Mouse (Mus musculus) testis, adult 2 months (tissue): Measurements from ENCODE around the gene Kif7. TPM values are rescaled to one million over a fixed set of nuclear protein-coding genes. Genes with fewer than 3 reads are reported as not detected.

Experiments used
- H3K27ac ChIP-seq: fragments of 200-500 bp; 2 replicates; pipeline ENCODE4 v1.5.1; 2012; ENCODE audit warnings: low read depth, low read length; ENCODE audit not compliant: control insufficient read depth, insufficient read depth
- H3K27me3 ChIP-seq: fragments of 200-500 bp; 2 replicates; pipeline ENCODE4 v1.6.1; 2012; ENCODE audit warnings: mild to moderate bottlenecking, low read length, moderate library complexity; ENCODE audit not compliant: control insufficient read depth, insufficient read depth
- H3K36me3 ChIP-seq: fragments of 200-500 bp; 2 replicates; pipeline ENCODE4 v1.6.1; 2012; ENCODE audit warnings: mild to moderate bottlenecking, low read length; ENCODE audit not compliant: control insufficient read depth, insufficient read depth
- H3K4me1 ChIP-seq: fragments of 200-500 bp; 2 replicates; pipeline ENCODE4 v1.6.1; 2012; ENCODE audit warnings: low read length; ENCODE audit not compliant: control insufficient read depth, insufficient read depth
- H3K4me3 ChIP-seq: fragments of 200-500 bp; 2 replicates; pipeline ENCODE4 v1.5.1; 2012; ENCODE audit warnings: low read depth, mild to moderate bottlenecking, low read length, moderate library complexity, mixed read lengths; ENCODE audit not compliant: control insufficient read depth
- CTCF ChIP-seq: fragments of 200-500 bp; IDR thresholded peaks from 2 replicates; pipeline ENCODE4 v1.5.1; 2012; ENCODE audit warnings: low read depth, mild to moderate bottlenecking, inconsistent platforms, low read length, moderate library complexity; ENCODE audit not compliant: control insufficient read depth, insufficient read depth, insufficient replicate concordance
- POLR2A ChIP-seq: fragments of 200-500 bp; IDR thresholded peaks from 2 replicates; pipeline ENCODE4 v1.6.1; 2012; ENCODE audit warnings: low read depth, mild to moderate bottlenecking, inconsistent platforms, low read length, moderate library complexity; ENCODE audit not compliant: control insufficient read depth
- polyA plus RNA-seq: library from polyadenylated mRNA; depleted of rRNA; stranded (reverse); fragments of >200 nt; gene quantifications from 2 replicates; pipeline ENCODE4 v1.2.3, GENCODE M21; 2012

Kif7 gene
- polyA plus RNA-seq, 1 experiment: 1.3 TPM

DNA sequence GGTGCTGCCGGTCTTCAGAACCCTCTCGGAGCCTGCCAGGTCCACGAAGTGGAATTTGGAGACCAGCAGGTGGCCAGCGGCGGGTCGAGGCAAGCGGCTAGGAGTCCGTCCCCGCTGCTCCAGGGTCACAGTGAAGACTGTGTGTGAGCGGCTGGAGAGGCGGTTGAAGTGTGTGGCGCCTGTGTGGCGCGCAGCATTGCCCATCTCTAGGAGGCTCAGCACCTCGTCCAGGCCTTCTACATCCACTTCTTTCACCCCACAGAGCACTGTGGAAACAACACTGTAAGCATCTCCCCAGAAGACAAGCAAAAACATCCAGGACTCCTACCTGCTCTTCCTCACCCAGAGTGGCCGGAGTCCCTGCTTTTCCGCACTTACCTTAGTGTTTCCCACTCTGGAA lies 4.7 kb downstream of the Kif7 start:
- TF ChIP-seq CTCF (no peak), POLR2A (no peak)
- Histone ChIP-seq H3K27me3 (no peaks in the 10 kb centered on the region), H3K4me3 (peak overlapping the region; percentile 85), H3K36me3 (no peaks in the 10 kb centered on the region), H3K27ac (no peak overlapping the region; the same call in 1 of the 2 replicates), H3K4me1 (peaks cover 25% of the 10 kb centered on the region)

DNA sequence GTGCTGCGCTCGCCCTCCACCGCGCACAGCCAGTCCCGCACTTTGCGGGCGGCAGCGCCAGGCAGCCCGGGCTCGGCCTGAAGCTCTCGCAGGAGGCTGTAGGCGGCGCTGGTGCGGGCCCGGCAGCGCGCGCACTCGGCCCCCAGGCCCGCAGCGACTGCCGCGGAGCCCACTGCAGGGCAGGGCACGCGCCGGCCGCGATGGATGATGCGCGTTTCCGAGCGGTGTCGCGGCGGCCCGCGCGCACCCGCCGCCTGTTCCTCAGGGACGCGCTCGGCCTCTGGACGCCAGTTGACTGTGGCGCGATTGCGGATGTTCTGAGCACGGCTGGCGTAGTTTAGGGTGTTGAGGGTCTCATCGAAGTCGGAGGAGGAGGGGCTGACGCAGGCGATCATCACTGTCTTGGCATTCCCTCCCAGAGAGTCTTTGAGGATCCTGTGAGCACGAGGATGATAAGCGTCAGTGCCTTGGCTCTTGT lies 5.4 kb downstream of the Kif7 start:
- no peaks in the 10 kb centered on the region for H3K36me3 ChIP-seq
- peak; percentile 62; the same call in 1 of the 2 replicates for TF ChIP-seq POLR2A
- peak; percentile 16; the same call in 1 of the 2 replicates for TF ChIP-seq CTCF
- H3K27ac ChIP-seq: peak overlapping the region; percentile 79

DNA sequence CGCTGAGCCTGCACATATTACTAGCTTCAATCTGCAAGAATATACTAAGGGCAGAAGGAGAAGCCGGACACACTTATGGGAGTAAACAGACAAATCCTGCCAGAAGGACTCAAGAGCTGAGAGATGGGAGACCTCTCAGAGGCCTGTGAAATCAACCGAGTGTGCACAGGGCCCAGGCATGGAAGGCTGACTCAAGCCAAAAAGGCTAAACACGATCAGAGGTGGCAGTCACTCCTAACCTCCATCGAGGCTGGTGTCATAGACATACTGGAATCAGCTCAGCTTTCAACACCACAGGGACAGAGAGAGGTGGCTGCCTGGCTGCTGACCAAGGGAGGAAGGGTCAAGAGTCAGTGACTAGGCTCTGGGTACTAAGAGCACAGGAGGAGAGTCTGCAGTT lies 10.3 kb downstream of the Kif7 start:
- TF ChIP-seq POLR2A: no peak
- no peak for TF ChIP-seq CTCF
- H3K36me3 ChIP-seq: no peaks in the 10 kb centered on the region
- H3K4me3 ChIP-seq: no peak overlapping the region
- H3K27ac ChIP-seq: no peak overlapping the region
- peaks cover 3% of the 10 kb centered on the region for H3K4me1 ChIP-seq
- H3K27me3 ChIP-seq: no peaks in the 10 kb centered on the region

More for the DNA sequence above, 5.4 kb downstream of the Kif7 start:
- H3K4me1 ChIP-seq: peaks cover 22% of the 10 kb centered on the region
- H3K27me3 ChIP-seq: no peaks in the 10 kb centered on the region
- peak overlapping the region; percentile 85 for H3K4me3 ChIP-seq

DNA sequence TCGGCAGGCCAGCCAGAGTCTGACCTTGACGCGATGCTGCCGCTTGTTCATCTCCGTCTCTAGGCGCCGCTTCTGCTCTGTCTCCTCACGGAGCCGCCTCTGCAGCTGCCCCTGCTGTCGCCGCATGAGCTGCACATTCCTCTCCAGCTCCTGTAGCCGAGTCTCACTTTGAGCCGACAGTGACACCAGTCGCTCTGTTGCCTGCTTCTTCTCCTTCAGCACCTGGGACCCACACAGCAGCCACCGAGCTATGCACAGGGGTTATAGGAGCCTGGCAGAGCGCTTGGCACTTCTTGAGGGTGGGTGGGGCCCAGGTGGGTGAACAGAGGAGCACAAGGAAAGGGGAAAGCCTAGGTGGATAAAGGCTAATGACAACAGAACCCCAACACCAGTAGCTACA lies 12.8 kb downstream of the Kif7 start:
- no peak overlapping the region for H3K27ac ChIP-seq
- no peaks in the 10 kb centered on the region for H3K36me3 ChIP-seq
- H3K4me1 ChIP-seq: no peaks in the 10 kb centered on the region
- H3K27me3 ChIP-seq: no peaks in the 10 kb centered on the region
- no peak overlapping the region for H3K4me3 ChIP-seq
- TF ChIP-seq CTCF (no peak), POLR2A (no peak)

DNA sequence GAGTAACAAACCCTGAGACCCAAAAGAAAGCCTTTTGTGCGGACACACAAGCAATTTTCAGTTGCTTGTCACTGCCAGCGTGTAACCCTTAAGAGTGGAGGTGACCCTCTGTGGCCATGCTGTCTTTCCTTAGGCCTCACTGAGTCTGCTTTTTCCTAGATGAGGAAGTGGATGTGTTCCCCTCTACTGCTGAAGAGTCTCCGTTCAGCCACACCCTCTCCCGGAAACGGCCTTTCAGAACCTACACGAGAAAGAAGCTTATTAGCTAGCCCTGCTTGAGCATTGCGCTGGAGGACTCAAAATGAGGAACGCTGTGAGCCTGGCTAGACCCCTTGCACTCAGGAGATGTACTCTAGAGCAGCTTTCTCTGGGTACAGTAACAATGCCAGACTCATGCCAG lies 19.0 kb downstream of the Kif7 start:
- TF ChIP-seq POLR2A (no peak), CTCF (no peak)
- Histone ChIP-seq H3K27me3 (no peaks in the 10 kb centered on the region), H3K27ac (no peak overlapping the region), H3K4me1 (no peaks in the 10 kb centered on the region), H3K4me3 (no peak overlapping the region), H3K36me3 (no peaks in the 10 kb centered on the region)

DNA sequence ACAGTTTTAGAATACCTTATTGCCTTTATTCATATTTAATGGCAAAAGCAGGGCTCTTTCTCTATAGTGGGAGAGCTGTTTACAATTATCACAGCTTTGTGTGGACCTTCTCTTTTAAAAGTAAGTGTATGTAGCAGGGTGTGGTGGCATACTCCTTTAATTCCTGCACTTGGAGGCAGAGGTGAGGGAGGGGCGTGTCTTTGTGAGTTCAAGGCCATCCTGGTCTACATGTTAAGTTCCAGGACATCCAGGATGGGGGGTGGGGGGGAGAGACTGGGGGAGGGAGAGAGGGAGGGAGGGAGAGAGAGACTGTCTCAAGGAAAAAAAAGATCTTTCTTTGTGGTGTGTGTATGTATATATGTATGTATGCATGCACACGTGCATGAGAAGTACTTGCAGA lies 35.3 kb downstream of the Kif7 start:
- Histone ChIP-seq H3K4me1 (no peaks in the 10 kb centered on the region), H3K36me3 (peaks cover 1% of the 10 kb centered on the region; the same call in 1 of the 2 replicates), H3K4me3 (no peak overlapping the region), H3K27me3 (no peaks in the 10 kb centered on the region), H3K27ac (no peak overlapping the region)
- TF ChIP-seq POLR2A (no peak), CTCF (no peak)

DNA sequence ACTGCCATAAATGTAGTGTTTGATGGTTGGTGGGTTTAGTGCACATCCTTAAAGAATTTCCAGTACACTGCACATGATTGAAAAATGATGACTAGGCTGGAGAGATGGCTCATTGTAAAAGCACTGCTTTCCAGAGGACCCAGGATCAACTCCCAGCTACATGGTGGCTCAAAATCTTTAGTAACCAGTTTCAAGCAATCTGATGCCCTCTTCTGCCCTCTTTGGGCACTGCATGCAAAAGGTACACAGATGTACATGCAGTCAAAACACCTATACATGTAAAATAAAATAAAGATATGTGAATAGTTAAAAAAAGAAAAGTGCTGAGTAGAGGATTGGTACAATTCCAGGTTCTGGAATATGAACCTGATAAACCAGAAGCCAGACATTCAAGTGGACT lies 36.3 kb downstream of the Kif7 start:
- Histone ChIP-seq H3K4me3 (no peak overlapping the region), H3K27me3 (no peaks in the 10 kb centered on the region), H3K27ac (no peak overlapping the region), H3K4me1 (no peaks in the 10 kb centered on the region), H3K36me3 (peaks cover 1% of the 10 kb centered on the region; the same call in 1 of the 2 replicates)
- TF ChIP-seq POLR2A: no peak
- TF ChIP-seq CTCF: no peak

DNA sequence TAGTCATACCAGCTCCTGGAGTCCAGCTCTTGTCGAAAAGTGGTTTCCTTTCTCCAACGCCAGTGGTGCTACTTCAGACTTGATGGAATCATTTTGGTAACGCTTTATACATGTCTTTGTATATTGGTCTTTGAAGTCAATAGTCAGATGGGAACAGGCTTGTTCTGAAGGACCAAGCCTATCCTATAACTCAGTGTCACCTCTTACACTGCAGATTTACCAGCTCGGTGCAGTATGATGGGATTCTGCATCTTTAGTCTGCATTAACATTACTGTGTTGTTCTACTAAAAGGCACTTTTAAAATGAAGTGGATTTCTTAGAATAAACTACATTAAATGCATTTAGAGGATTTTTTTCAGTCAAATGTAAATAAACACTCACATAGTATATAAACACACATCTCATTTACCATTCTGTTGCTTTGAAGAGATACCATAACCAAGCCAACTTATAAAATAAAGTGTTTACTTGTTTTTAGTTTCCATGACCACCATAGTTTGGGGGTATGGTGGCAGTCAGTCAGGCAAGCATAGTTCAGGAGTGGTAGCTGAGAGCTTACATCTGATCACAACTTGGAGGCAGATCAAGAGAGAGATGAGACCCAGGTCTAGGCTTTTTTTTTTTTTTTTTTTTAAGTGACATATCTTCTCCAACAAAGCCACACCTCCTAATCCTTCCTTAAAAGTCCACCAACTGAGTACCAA lies 44.5 kb downstream of the Kif7 start:
- no peaks in the 10 kb centered on the region for H3K27me3 ChIP-seq
- H3K27ac ChIP-seq: no peak overlapping the region
- TF ChIP-seq POLR2A: no peak
- TF ChIP-seq CTCF: no peak
- no peaks in the 10 kb centered on the region; the same call in 1 of the 2 replicates for H3K36me3 ChIP-seq
- H3K4me1 ChIP-seq: no peaks in the 10 kb centered on the region
- H3K4me3 ChIP-seq: no peak overlapping the region
